Mouse (Mus musculus): ENCODE measurements around the gene Mcpt2. TPM values are rescaled to one million over a fixed set of nuclear protein-coding genes. Genes with fewer than 3 reads are reported as not detected.

Mcpt2 gene
- polyA plus RNA-seq, 1 experiment from 2014 or later = not detected

GRCm38 (mm10) chr14:56085167-56085566, 43.3 kb downstream of the Mcpt2 start, which contains the start of gene Mcpt8:
Mcpt8 (minus strand) TSS chr14:56085273.
- Histone ChIP-seq H3K27ac (no peak within 1 kb of the TSS), H3K4me3 (replicated peaks) (no peak within 1 kb of the TSS), H3K27me3 (no peaks in the 10 kb centered on the region), H3K9me3 (no peaks in the 10 kb centered on the region), H3K4me1 (replicated peaks) (no peaks in the 10 kb centered on the region), H3K9ac (replicated peaks) (no peak within 1 kb of the TSS), H3K36me3 (no peaks in the 10 kb centered on the region), H3K4me2 (no peak within 1 kb of the TSS)
- no peak for ATAC-seq (ENCODE audit: insufficient number of reproducible peaks, insufficient read depth, low FRiP score, low TSS enrichment, low read depth)
- 98% methylated on average over 2 of the region's 2 CpGs for WGBS

DNA sequence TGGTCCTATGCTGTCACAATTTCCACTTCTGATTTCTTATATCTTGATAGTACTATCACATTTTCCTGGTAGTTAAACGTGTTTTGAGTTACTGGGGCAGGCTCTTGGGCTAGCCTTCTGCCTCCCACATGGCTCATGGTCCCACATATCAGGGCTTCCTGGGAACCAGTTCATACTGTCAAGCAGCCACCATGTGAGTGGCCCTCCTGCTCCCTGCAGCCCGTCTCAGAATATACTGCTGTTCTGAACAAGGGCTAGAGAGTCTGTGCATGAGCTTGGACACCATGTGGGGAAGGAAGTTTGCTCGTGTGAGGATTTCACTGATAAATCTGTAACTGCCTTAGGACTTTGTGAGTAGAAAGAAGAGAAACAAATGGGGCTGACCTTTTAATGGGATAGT, 44.9 kb downstream of the Mcpt2 start:
- ATAC-seq (ENCODE audit: insufficient number of reproducible peaks, insufficient read depth, low FRiP score, low TSS enrichment, low read depth) = no peak
- H3K4me2 ChIP-seq = no peak overlapping the region

DNA sequence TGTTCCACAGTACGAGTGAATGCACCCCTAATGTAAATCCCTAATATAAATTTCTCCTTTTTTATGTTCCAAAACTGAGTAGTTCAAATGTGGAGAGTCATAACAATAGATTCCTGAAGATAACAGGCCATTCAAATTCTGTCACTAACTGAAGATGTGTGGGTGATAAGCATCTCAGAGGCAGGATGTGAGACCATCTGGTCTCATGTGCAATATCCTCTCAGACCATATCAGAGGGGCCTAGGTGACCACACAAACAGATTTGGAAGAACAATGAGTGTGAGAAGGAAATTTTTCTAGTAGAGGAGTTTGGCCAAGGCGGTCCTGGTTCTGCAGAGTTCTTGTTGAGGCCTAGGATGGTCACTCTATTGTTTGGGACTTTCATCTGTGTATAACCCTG, 51.5 kb downstream of the Mcpt2 start:
- no peak overlapping the region for H3K9ac ChIP-seq (replicated peaks)
- H3K4me2 ChIP-seq = no peak overlapping the region
- no peak for ATAC-seq (ENCODE audit: insufficient number of reproducible peaks, insufficient read depth, low FRiP score, low TSS enrichment, low read depth)
- no peak overlapping the region for H3K27ac ChIP-seq
- H3K36me3 ChIP-seq = no peaks in the 10 kb centered on the region
- no peaks in the 10 kb centered on the region for H3K9me3 ChIP-seq
- 82% methylated on average over 2 of the region's 2 CpGs for WGBS
- H3K4me3 ChIP-seq (replicated peaks) = no peak overlapping the region
- H3K27me3 ChIP-seq = no peaks in the 10 kb centered on the region
- no peaks in the 10 kb centered on the region for H3K4me1 ChIP-seq (replicated peaks)

More for the DNA sequence above, 44.9 kb downstream of the Mcpt2 start:
- no peaks in the 10 kb centered on the region for H3K9me3 ChIP-seq
- H3K4me3 ChIP-seq (replicated peaks) = no peak overlapping the region
- 70% methylated on average over 3 of the region's 3 CpGs for WGBS
- no peaks in the 10 kb centered on the region for H3K36me3 ChIP-seq
- H3K9ac ChIP-seq (replicated peaks) = no peak overlapping the region
- no peaks in the 10 kb centered on the region for H3K27me3 ChIP-seq
- no peaks in the 10 kb centered on the region for H3K4me1 ChIP-seq (replicated peaks)
- no peak overlapping the region for H3K27ac ChIP-seq

Small RNA genes within 50 kb of the gene (microRNA-seq; reads per million reads assigned to microRNA genes)
- gene Mir6949 = not detected

Other genes starting within 250 kb of the Mcpt2 start
- gene Nfatc4, start 218.9 kb upstream of the Mcpt2 start, polyA plus RNA-seq (2016; fragmentation: Nextera tagmentation; extraction: Ambion mirVana) = 147 and 151 TPM in 2 replicates
- gene Nynrin, start 188.0 kb upstream of the Mcpt2 start, polyA plus RNA-seq (2016; fragmentation: Nextera tagmentation; extraction: Ambion mirVana) = 38.9 and 46.0 TPM in 2 replicates
- gene Cbln3, start 157.6 kb upstream of the Mcpt2 start, polyA plus RNA-seq (2016; fragmentation: Nextera tagmentation; extraction: Ambion mirVana) = 0.20 and 0.21 TPM in 2 replicates
- gene Khnyn, start 157.1 kb upstream of the Mcpt2 start, polyA plus RNA-seq (2016; fragmentation: Nextera tagmentation; extraction: Ambion mirVana) = 36.9 and 38.8 TPM in 2 replicates
- 81.7 and 86.3 TPM in 2 replicates for gene Sdr39u1, start 141.7 kb upstream of the Mcpt2 start, polyA plus RNA-seq (2016; fragmentation: Nextera tagmentation; extraction: Ambion mirVana)
- 0.20 and 0.45 TPM in 2 replicates for gene Cma1, start 97.4 kb upstream of the Mcpt2 start, polyA plus RNA-seq (2016; fragmentation: Nextera tagmentation; extraction: Ambion mirVana)
- gene Cma2, start 91.1 kb upstream of the Mcpt2 start, polyA plus RNA-seq (2016; fragmentation: Nextera tagmentation; extraction: Ambion mirVana) = not detected in 2 replicates
- not detected in 2 replicates for gene Mcpt1, start 24.1 kb upstream of the Mcpt2 start, polyA plus RNA-seq (2016; fragmentation: Nextera tagmentation; extraction: Ambion mirVana)
- not detected in 2 replicates for gene Mcpt9, start 11.5 kb upstream of the Mcpt2 start, polyA plus RNA-seq (2016; fragmentation: Nextera tagmentation; extraction: Ambion mirVana)
- not detected in 2 replicates for gene Mcpt4, start 20.3 kb downstream of the Mcpt2 start, polyA plus RNA-seq (2016; fragmentation: Nextera tagmentation; extraction: Ambion mirVana)
- not detected in 2 replicates for gene Mcpt8, start 43.2 kb downstream of the Mcpt2 start, polyA plus RNA-seq (2016; fragmentation: Nextera tagmentation; extraction: Ambion mirVana)
- gene Ctsg, start 60.5 kb downstream of the Mcpt2 start, polyA plus RNA-seq (2016; fragmentation: Nextera tagmentation; extraction: Ambion mirVana) = not detected in 2 replicates
- gene Gzme, start 78.6 kb downstream of the Mcpt2 start, polyA plus RNA-seq (2016; fragmentation: Nextera tagmentation; extraction: Ambion mirVana) = not detected in 2 replicates
- not detected in 2 replicates for gene Gzmd, start 90.6 kb downstream of the Mcpt2 start, polyA plus RNA-seq (2016; fragmentation: Nextera tagmentation; extraction: Ambion mirVana)
- gene Gzmg, start 117.5 kb downstream of the Mcpt2 start, polyA plus RNA-seq (2016; fragmentation: Nextera tagmentation; extraction: Ambion mirVana) = not detected in 2 replicates
- not detected in 2 replicates for gene Gzmn, start 132.6 kb downstream of the Mcpt2 start, polyA plus RNA-seq (2016; fragmentation: Nextera tagmentation; extraction: Ambion mirVana)
- gene Gzmf, start 169.4 kb downstream of the Mcpt2 start, polyA plus RNA-seq (2016; fragmentation: Nextera tagmentation; extraction: Ambion mirVana) = not detected in 2 replicates
- 0.41 TPM in 1 of 2 replicates, not detected in the other for gene Gzmc, start 192.6 kb downstream of the Mcpt2 start, polyA plus RNA-seq (2016; fragmentation: Nextera tagmentation; extraction: Ambion mirVana)
- gene Gzmb, start 220.2 kb downstream of the Mcpt2 start, polyA plus RNA-seq (2016; fragmentation: Nextera tagmentation; extraction: Ambion mirVana) = 0.14 and 0.44 TPM in 2 replicates